8 mouse cellular contexts compared by ENCODE assay signal in the genomic region with DNA sequence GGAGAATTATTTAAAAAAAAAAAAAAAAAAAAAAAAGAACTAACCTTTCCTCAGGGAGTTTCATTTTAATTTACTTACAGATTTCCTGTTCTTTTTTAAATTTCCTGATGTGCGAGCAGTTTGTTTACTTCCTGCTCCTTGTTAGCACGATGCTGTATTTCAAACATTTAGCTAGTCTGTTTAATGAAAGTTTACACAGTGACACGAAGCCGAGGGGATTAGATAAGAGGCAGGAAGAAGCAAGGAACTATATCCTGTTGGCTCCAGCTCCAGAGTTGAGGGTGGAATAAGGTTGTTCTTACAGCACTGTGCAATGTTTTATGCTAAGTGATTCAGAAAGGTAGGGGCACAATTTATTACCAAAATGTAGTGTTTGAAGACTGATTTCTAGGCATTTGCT. TPM values are rescaled to one million over a fixed set of nuclear protein-coding genes. Genes with fewer than 3 reads are reported as not detected.
A peak's percentile ranks its signal among the peaks of the same experiment; 100 is the strongest.
DNase-seq lines count a peak whose midpoint lies in the region; ATAC-seq lines count a peak whose summit lies in the region.

No protein-coding gene starts in this region.

- H3K27me3 ChIP-seq in kidney, embryonic 16.5 days (ENCODE audit: insufficient read depth, low read length), result no peaks in the 10 kb centered on the region
- no peaks in the 10 kb centered on the region for H3K27me3 ChIP-seq in embryonic facial prominence, embryonic 10.5 days (replicated peaks; ENCODE audit: low read depth, poor library complexity, severe bottlenecking)
- H3K27me3 ChIP-seq in intestine, embryonic 15.5 days (replicated peaks), result no peaks in the 10 kb centered on the region
- H3K27me3 ChIP-seq in midbrain, embryonic 11.5 days (ENCODE audit: control insufficient read depth, insufficient read depth, low read length), result no peaks in the 10 kb centered on the region

- H3K9me3 ChIP-seq in kidney, embryonic 16.5 days (ENCODE audit: low read length), result no peaks in the 10 kb centered on the region
- H3K9me3 ChIP-seq in embryonic facial prominence, embryonic 10.5 days, result no peaks in the 10 kb centered on the region
- no peaks in the 10 kb centered on the region for H3K9me3 ChIP-seq in intestine, embryonic 15.5 days
- no peaks in the 10 kb centered on the region for H3K9me3 ChIP-seq in midbrain, embryonic 11.5 days (ENCODE audit: control insufficient read depth, low read length)

- peak overlapping the region; percentile 65 for H3K4me3 ChIP-seq in kidney, embryonic 16.5 days (ENCODE audit: low read length)
- peak overlapping the region; percentile 72 for H3K4me3 ChIP-seq in embryonic facial prominence, embryonic 10.5 days
- peak overlapping the region; percentile 95 for H3K4me3 ChIP-seq in intestine, embryonic 15.5 days (replicated peaks)
- H3K4me3 ChIP-seq in midbrain, embryonic 11.5 days (ENCODE audit: low read depth, low read length), result peak overlapping the region; percentile 80

- peak overlapping the region; percentile 75 for H3K9ac ChIP-seq in kidney, embryonic 16.5 days (replicated peaks; ENCODE audit: low read length)
- H3K9ac ChIP-seq in intestine, embryonic 15.5 days, result peak overlapping the region; percentile 84
- peak overlapping the region; percentile 84; the same call in 1 of the 2 replicates for H3K9ac ChIP-seq in midbrain, embryonic 11.5 days (ENCODE audit: low read length)

- 0% methylated on average over 4 of the region's 4 CpGs for WGBS in kidney, embryonic 16.5 days
- WGBS in embryonic facial prominence, embryonic 10.5 days, result 17% methylated on average over 4 of the region's 4 CpGs
- WGBS in intestine, embryonic 15.5 days, result under 1% methylated on average over 4 of the region's 4 CpGs
- WGBS in midbrain, embryonic 11.5 days, result 13% methylated on average over 4 of the region's 4 CpGs

- ATAC-seq in kidney, embryonic 16.5 days (ENCODE audit: low FRiP score, low TSS enrichment), result no peak
- no peak for ATAC-seq in intestine, embryonic 15.5 days
- no peak for ATAC-seq in midbrain, embryonic 11.5 days (ENCODE audit: low FRiP score)
- no peak for ATAC-seq in megakaryocyte-erythroid progenitor cell, adult 5-6 weeks (replicated peaks; ENCODE audit: low FRiP score, low TSS enrichment, poor library complexity, severe bottlenecking)
- no peak for ATAC-seq in monocyte, adult 5-6 weeks (replicated peaks; ENCODE audit: insufficient number of reproducible peaks, low FRiP score, low TSS enrichment, poor library complexity, severe bottlenecking)

- peak overlapping the region; percentile 81; the same call in 1 of the 2 replicates for H3K27ac ChIP-seq in kidney, embryonic 16.5 days (ENCODE audit: low read length)
- no peak overlapping the region; the same call in 1 of the 2 replicates for H3K27ac ChIP-seq in embryonic facial prominence, embryonic 10.5 days (replicated peaks)
- H3K27ac ChIP-seq in intestine, embryonic 15.5 days, result peak overlapping the region; percentile 74
- H3K27ac ChIP-seq in midbrain, embryonic 11.5 days (ENCODE audit: low read depth, low read length), result no peak overlapping the region

- H3K36me3 ChIP-seq in kidney, embryonic 16.5 days (ENCODE audit: insufficient read depth, low read length), result peaks cover 15% of the 10 kb centered on the region
- peaks cover 26% of the 10 kb centered on the region for H3K36me3 ChIP-seq in embryonic facial prominence, embryonic 10.5 days (replicated peaks)
- 0 out of 2 replicates have a peak, but pooled peaks cover 2% of the 10 kb centered on the region for H3K36me3 ChIP-seq in intestine, embryonic 15.5 days
- peaks cover 2% of the 10 kb centered on the region; the same call in 1 of the 2 replicates for H3K36me3 ChIP-seq in midbrain, embryonic 11.5 days (ENCODE audit: control insufficient read depth, insufficient read depth, low read length)

- DNase-seq in kidney, postnatal 10 days, result no peak
- DNase-seq in embryonic facial prominence, embryonic 10.5 days (ENCODE audit: low spot score), result no peak
- peak; percentile 88 for DNase-seq in midbrain, embryonic 11.5 days (ENCODE audit: low spot score, missing footprints)
- DNase-seq in thymus, postnatal 10 days (ENCODE audit: low spot score in 2 of 2), result no peak

- H3K4me2 ChIP-seq in kidney, embryonic 16.5 days (replicated peaks; ENCODE audit: low read depth, low read length), result peak overlapping the region; percentile 62
- H3K4me2 ChIP-seq in intestine, embryonic 15.5 days (replicated peaks), result peak overlapping the region; percentile 49
- peak overlapping the region; percentile 63 for H3K4me2 ChIP-seq in midbrain, embryonic 11.5 days

- H3K4me1 ChIP-seq in kidney, embryonic 16.5 days (ENCODE audit: insufficient read depth, low read length), result peaks cover 10% of the 10 kb centered on the region
- H3K4me1 ChIP-seq in embryonic facial prominence, embryonic 10.5 days, result peaks cover 10% of the 10 kb centered on the region
- no peaks in the 10 kb centered on the region for H3K4me1 ChIP-seq in intestine, embryonic 15.5 days (replicated peaks)
- peaks cover 9% of the 10 kb centered on the region; the same call in 1 of the 2 replicates for H3K4me1 ChIP-seq in midbrain, embryonic 11.5 days (ENCODE audit: control insufficient read depth, insufficient read depth, low read length)

RNA-seq across cellular contexts. Expression of a gene that starts 0.7 kb away (rescaled TPM):
- polyA plus RNA-seq in kidney, embryonic 16.5 days (2015; fragmentation: Nextera tagmentation; extraction: Ambion mirVana), result 48.8 and 49.3 TPM in 2 replicates
- polyA plus RNA-seq in embryonic facial prominence, embryonic 10.5 days (2016; fragmentation: Nextera tagmentation; extraction: Ambion mirVana), result 42.3 and 58.9 TPM in 2 replicates
- 75.3 and 85.5 TPM in 2 replicates for polyA plus RNA-seq in intestine, embryonic 15.5 days (2015; fragmentation: Nextera tagmentation; extraction: Ambion mirVana)
- 46.5 and 51.9 TPM in 2 replicates for polyA plus RNA-seq in midbrain, embryonic 11.5 days (2014; fragmentation: Nextera tagmentation; extraction: Ambion mirVana)
- total RNA-seq in megakaryocyte-erythroid progenitor cell, adult 5-6 weeks (2014; fragmentation: Nextera tagmentation), result 39.0 and 52.4 TPM in 2 replicates
- total RNA-seq in megakaryocyte-erythroid progenitor cell, adult 5-6 weeks (2017), result 47.6 and 50.1 TPM in 2 replicates
- 35.0 to 48.5 TPM (median 37.9 TPM) in 3 replicates for total RNA-seq in monocyte, adult 5-6 weeks (2017)

RNA-seq across cellular contexts. Expression of a gene that starts 19.5 kb away (rescaled TPM):
- polyA plus RNA-seq in kidney, embryonic 16.5 days (2015; fragmentation: Nextera tagmentation; extraction: Ambion mirVana), result not detected in 2 replicates
- polyA plus RNA-seq in embryonic facial prominence, embryonic 10.5 days (2016; fragmentation: Nextera tagmentation; extraction: Ambion mirVana), result not detected in 2 replicates
- polyA plus RNA-seq in intestine, embryonic 15.5 days (2015; fragmentation: Nextera tagmentation; extraction: Ambion mirVana), result not detected in 2 replicates
- polyA plus RNA-seq in midbrain, embryonic 11.5 days (2014; fragmentation: Nextera tagmentation; extraction: Ambion mirVana), result not detected in 2 replicates
- not detected in 2 replicates for total RNA-seq in megakaryocyte-erythroid progenitor cell, adult 5-6 weeks (2014; fragmentation: Nextera tagmentation)
- not detected in 2 replicates for total RNA-seq in megakaryocyte-erythroid progenitor cell, adult 5-6 weeks (2017)
- 0.19 to 0.64 TPM in 2 of 3 replicates, not detected in the other for total RNA-seq in monocyte, adult 5-6 weeks (2017)

RNA-seq across cellular contexts. Expression of a gene that starts 23.5 kb away (rescaled TPM):
- polyA plus RNA-seq in kidney, embryonic 16.5 days (2015; fragmentation: Nextera tagmentation; extraction: Ambion mirVana), result not detected in 2 replicates
- polyA plus RNA-seq in embryonic facial prominence, embryonic 10.5 days (2016; fragmentation: Nextera tagmentation; extraction: Ambion mirVana), result not detected in 2 replicates
- not detected in 2 replicates for polyA plus RNA-seq in intestine, embryonic 15.5 days (2015; fragmentation: Nextera tagmentation; extraction: Ambion mirVana)
- not detected in 2 replicates for polyA plus RNA-seq in midbrain, embryonic 11.5 days (2014; fragmentation: Nextera tagmentation; extraction: Ambion mirVana)
- not detected in 2 replicates for total RNA-seq in megakaryocyte-erythroid progenitor cell, adult 5-6 weeks (2014; fragmentation: Nextera tagmentation)
- total RNA-seq in megakaryocyte-erythroid progenitor cell, adult 5-6 weeks (2017), result not detected in 2 replicates
- total RNA-seq in monocyte, adult 5-6 weeks (2017), result not detected in 3 replicates

RNA-seq across cellular contexts. Expression of a gene that starts 31.2 kb away (rescaled TPM):
- not detected in 2 replicates for polyA plus RNA-seq in kidney, embryonic 16.5 days (2015; fragmentation: Nextera tagmentation; extraction: Ambion mirVana)
- polyA plus RNA-seq in embryonic facial prominence, embryonic 10.5 days (2016; fragmentation: Nextera tagmentation; extraction: Ambion mirVana), result not detected in 2 replicates
- not detected in 2 replicates for polyA plus RNA-seq in intestine, embryonic 15.5 days (2015; fragmentation: Nextera tagmentation; extraction: Ambion mirVana)
- not detected in 2 replicates for polyA plus RNA-seq in midbrain, embryonic 11.5 days (2014; fragmentation: Nextera tagmentation; extraction: Ambion mirVana)
- not detected in 2 replicates for total RNA-seq in megakaryocyte-erythroid progenitor cell, adult 5-6 weeks (2014; fragmentation: Nextera tagmentation)
- total RNA-seq in megakaryocyte-erythroid progenitor cell, adult 5-6 weeks (2017), result not detected in 2 replicates
- total RNA-seq in monocyte, adult 5-6 weeks (2017), result not detected in 3 replicates

Comparison
In these comparisons a context has a peak if more than half of its experiments do, and no peak if none do; other contexts are left out.
1. H3K27ac ChIP-seq: peak in kidney, embryonic 16.5 days (single experiment) and intestine, embryonic 15.5 days (single experiment); none in embryonic facial prominence, embryonic 10.5 days (single experiment) and midbrain, embryonic 11.5 days (single experiment).
2. Peak in every context shown above with its lines, with median percentiles within 50 percentile points of each other: H3K4me2 ChIP-seq, H3K4me3 ChIP-seq and H3K9ac ChIP-seq.